Mouse (Mus musculus): Measurements from ENCODE around the gene Frrs1.

- no peak for TF ChIP-seq POLR2A (IDR thresholded peaks at IDR 0.05; ENCODE audit: borderline replicate concordance, extremely low read depth, low read depth, low read length)
- no peak for TF ChIP-seq CTCF (IDR thresholded peaks at IDR 0.05; ENCODE audit: insufficient read depth, low read length)
Observed at GRCm38 (mm10) chr3:116890576-116890975, 31.3 kb downstream of the Frrs1 start.

Data from lung, adult 2 months (tissue).